Mouse (Mus musculus) fibroblast of lung, adult 2 months (primary cell): ENCODE measurements at regions not wholly inside any gene's neighbourhood (a gene's known extent, or its start where the extent isn't known, plus 50 kb on each side); places are given as distances from the start of the nearest gene placed in this dataset.
A peak's percentile ranks its signal among the peaks of the same experiment; 100 is the strongest.

Experiments used
- DNase-seq: peaks from one replicate; pipeline ENCODE4 v3.0.0-alpha.2; 2011; ENCODE audit warnings: low read depth

GRCm38 (mm10) chr8:35188531-35188930 is 577.1 kb upstream of the Gm19410 start:
- DNase-seq, result no peak

- no peak for DNase-seq
These were observed 575.9 kb upstream of the Gm19410 start for GRCm38 (mm10) chr8:35189695-35190094.

- no peak for DNase-seq
These were observed 573.1 kb upstream of the Gm19410 start for GRCm38 (mm10) chr8:35192515-35192914.

- peak; percentile 64 for DNase-seq
These were observed 571.8 kb upstream of the Gm19410 start for GRCm38 (mm10) chr8:35193771-35194170.

- DNase-seq, result no peak
These were observed 569.4 kb upstream of the Gm19410 start for GRCm38 (mm10) chr8:35196189-35196588.

- no peak for DNase-seq
These were observed 566.8 kb upstream of the Gm19410 start for GRCm38 (mm10) chr8:35198766-35199165.

- no peak for DNase-seq
These were observed 564.2 kb upstream of the Gm19410 start for GRCm38 (mm10) chr8:35201416-35201815.

- no peak for DNase-seq
These were observed 560.6 kb upstream of the Gm19410 start for GRCm38 (mm10) chr8:35204971-35205370.

GRCm38 (mm10) chr8:35205536-35205935 is 560.1 kb upstream of the Gm19410 start:
- peak; percentile 15 for DNase-seq

GRCm38 (mm10) chr8:35206271-35206670 is 559.3 kb upstream of the Gm19410 start:
- no peak for DNase-seq

GRCm38 (mm10) chr8:35208357-35208756 is 557.2 kb upstream of the Gm19410 start:
- no peak for DNase-seq

- DNase-seq, result no peak
These were observed 553.8 kb upstream of the Gm19410 start for GRCm38 (mm10) chr8:35211506-35212452.

GRCm38 (mm10) chr8:35213515-35213914 is 552.1 kb upstream of the Gm19410 start:
- no peak for DNase-seq

GRCm38 (mm10) chr8:35217604-35218003 is 548.0 kb upstream of the Gm19410 start:
- no peak for DNase-seq

GRCm38 (mm10) chr8:35218327-35218726 is 547.3 kb upstream of the Gm19410 start:
- no peak for DNase-seq

- DNase-seq, result no peak
These were observed 541.3 kb upstream of the Gm19410 start for GRCm38 (mm10) chr8:35224053-35224924.

GRCm38 (mm10) chr8:35224925-35225244 is 540.7 kb upstream of the Gm19410 start:
- DNase-seq, result no peak

GRCm38 (mm10) chr8:35227079-35227478 is 538.5 kb upstream of the Gm19410 start:
- DNase-seq, result no peak

GRCm38 (mm10) chr8:35228449-35228848 is 537.1 kb upstream of the Gm19410 start:
- DNase-seq, result no peak

GRCm38 (mm10) chr8:35233520-35234186 is 531.9 kb upstream of the Gm19410 start:
- DNase-seq, result no peak

- DNase-seq, result no peak
These were observed 531.2 kb upstream of the Gm19410 start for GRCm38 (mm10) chr8:35234436-35234835.

GRCm38 (mm10) chr8:35235815-35236509 is 529.6 kb upstream of the Gm19410 start:
- no peak for DNase-seq
